Mouse (Mus musculus) brain, embryonic 14.5 days (tissue): ENCODE measurements around the gene Myo16. TPM values are rescaled to one million over a fixed set of nuclear protein-coding genes. Genes with fewer than 3 reads are reported as not detected.

ENCODE experiments used
- DNase-seq: peaks from one replicate; pipeline ENCODE4 v3.0.0-alpha.2; 2011; ENCODE audit warnings: low read depth
- CTCF ChIP-seq: fragments of 200-500 bp; IDR thresholded peaks from 2 replicates; pipeline ENCODE4 v1.5.1; 2012; ENCODE audit warnings: inconsistent platforms, mild to moderate bottlenecking, moderate library complexity, borderline replicate concordance; ENCODE audit not compliant: insufficient read depth, insufficient read length; ENCODE audit errors: extremely low read depth
- POLR2A ChIP-seq: fragments of 200-500 bp; IDR thresholded peaks from 2 replicates; pipeline ENCODE4 v1.6.1; 2012; ENCODE audit warnings: mild to moderate bottlenecking, inconsistent platforms, borderline replicate concordance; ENCODE audit not compliant: poor library complexity, insufficient read depth, insufficient read length, severe bottlenecking; ENCODE audit errors: extremely low read depth
- polyA plus RNA-seq: library from polyadenylated mRNA; depleted of rRNA; stranded (reverse); fragments of >200 nt; gene quantifications from 2 replicates; pipeline ENCODE4 v1.2.3, GENCODE M21; 2012

The Myo16 gene
- polyA plus RNA-seq, 1 experiment: 18.8 TPM

DNA sequence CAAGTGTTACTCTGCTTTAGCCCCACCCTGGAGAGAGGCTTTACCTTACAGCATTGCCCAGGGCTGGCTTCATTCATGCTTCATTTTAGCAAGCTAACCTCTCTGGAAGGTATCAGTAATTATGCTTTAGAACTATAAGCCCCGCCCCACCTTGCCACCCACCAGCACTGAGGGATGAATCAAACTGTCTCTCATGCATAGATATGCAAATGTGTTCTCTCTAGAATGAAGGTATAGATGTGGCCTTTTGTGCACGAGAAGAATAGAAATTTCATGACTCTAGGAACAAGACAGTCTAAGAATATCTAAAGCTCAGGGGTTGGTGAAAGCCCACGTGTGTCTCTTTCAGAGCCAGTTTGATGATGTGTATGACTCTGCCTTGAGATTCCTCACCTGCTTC is 288.9 kb downstream of the Myo16 start:
- no peak for TF ChIP-seq POLR2A
- TF ChIP-seq CTCF: no peak

DNA sequence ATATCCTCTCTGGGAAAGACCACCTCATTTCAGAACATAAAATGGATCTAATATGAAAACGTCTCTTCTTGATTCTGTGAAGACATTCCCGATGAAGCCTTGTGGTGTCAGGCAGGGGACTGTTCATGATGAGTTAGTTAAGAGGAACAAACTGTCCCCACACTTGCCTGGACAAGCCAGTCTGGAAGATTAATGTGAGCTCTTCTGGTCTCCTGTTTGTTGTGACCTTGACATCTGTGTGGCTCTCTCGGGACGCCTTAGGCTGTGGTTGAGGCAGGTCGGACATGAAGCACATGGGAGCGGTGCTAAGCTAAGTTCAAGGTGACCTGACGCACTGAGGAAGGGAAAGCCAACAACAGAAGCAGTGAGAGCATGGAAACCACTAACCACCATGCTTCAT is 291.3 kb downstream of the Myo16 start:
- TF ChIP-seq POLR2A (no peak), CTCF (no peak)
- no peak for DNase-seq

More for the DNA sequence above, 288.9 kb downstream of the Myo16 start:
- no peak for DNase-seq

- DNase-seq: no peak
- TF ChIP-seq POLR2A (no peak), CTCF (no peak)
Measured at GRCm38 (mm10) chr8:10448545-10448944, 294.8 kb downstream of the Myo16 start.

DNA sequence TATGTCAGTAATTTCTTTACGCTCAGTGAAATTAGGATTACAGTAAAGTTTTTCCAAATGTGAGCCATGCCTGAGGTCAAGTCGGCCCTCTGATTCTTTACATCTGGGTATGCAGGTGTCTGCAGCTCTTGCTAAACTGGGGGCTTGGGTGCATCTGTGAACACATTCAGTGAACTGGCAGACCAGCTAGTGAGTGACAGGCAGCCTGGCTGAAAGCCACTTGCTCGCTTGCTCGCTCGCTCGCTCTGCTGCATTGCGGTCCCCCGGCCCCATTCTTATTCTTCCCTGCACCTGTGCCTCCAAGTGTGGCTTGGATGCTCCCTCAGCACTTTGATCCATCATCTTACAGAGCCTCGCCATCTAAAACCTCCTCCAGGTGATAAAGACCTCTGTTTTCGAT is 299.3 kb downstream of the Myo16 start:
- DNase-seq: peak; percentile 80
- no peak for TF ChIP-seq POLR2A
- TF ChIP-seq CTCF: no peak

DNA sequence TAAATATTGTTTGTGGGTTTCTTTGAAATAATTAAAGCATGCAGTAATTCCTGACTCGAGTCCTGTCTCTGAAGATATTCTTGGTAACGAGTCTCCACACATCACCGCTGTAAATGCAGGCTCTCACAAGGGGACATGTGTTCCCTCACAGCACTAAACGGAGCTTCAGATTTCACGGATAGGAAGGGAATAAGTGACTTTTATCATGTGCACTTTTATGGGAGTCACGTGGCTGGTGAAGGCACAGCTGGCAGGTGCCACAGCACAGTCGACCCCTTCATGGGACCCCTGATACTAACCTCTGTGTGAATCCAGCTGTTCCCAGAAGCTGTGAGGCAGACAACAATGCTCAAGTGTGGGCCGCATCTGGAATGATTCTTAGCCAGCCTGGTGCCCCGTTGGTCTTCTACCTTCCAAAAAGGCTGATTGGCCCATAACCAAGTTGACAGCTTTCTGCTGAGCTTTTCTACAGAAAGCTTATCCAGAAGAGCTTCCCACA is 304.5 kb downstream of the Myo16 start:
- no peak for DNase-seq
- TF ChIP-seq CTCF (no peak), POLR2A (no peak)

GRCm38 (mm10) chr8:10462271-10462670 is 308.6 kb downstream of the Myo16 start:
- TF ChIP-seq POLR2A (no peak), CTCF (no peak)
- DNase-seq: no peak

DNA sequence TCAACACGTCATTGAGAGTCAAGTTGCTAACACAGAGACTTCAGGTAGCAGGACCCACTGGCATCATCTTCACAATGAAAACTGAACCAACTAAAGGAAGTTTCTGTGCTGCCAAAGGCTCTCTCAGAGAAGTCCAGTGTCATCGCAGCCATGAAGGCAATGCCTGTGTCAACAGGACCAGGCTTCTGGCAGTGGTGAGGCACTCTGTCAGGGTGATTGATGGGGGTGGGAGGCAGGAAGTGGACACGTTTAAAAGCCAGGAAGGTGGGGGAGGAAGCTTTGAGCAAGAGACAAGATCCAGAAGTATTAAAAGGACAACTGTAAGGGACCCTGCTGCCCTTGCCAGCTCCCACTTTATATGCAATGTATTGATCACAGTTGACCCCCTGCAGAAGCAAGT is 314.8 kb downstream of the Myo16 start:
- DNase-seq: no peak
- TF ChIP-seq POLR2A (no peak), CTCF (no peak)

DNA sequence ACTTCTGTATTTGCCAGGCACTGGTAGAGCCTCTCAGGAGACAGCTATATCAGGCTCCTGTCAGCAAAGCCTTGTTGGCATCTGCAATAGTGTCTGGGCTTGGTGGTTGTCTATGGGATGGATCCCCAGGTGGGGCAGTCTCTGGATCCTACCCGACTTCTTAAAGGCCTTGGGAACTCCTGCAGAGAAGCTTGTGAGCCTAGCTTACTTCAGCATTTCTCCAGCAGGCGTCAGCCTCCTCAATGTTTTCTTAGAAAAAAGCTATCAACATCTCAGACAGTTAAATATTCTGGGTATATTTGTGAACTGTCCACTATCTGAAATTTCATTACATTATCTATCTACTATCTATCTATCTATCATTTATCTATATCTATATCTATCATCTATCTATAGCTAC is 315.9 kb downstream of the Myo16 start:
- no peak for TF ChIP-seq POLR2A
- peak; percentile 19; the same call in 1 of the 2 replicates for TF ChIP-seq CTCF
- DNase-seq: peak; percentile 32

DNA sequence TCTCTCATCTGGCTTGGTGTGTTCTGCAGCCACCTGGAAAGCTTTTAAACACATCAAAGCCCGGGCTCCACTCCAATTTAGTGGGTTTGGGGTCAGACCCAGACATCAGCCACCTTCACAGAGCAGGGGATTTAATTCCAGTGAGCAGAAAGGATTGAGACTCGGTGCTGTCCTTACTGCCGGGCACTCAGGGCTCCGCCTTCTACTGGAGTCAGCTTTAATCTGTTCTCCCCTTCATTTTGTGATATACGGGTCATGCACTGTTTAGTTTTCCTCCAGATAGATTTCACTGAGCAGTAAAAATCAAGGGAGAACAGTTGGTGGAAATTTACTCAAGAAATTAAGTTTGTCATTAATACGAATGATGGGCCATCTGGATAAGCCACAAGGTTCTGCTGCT is 316.6 kb downstream of the Myo16 start:
- TF ChIP-seq CTCF (no peak), POLR2A (no peak)
- no peak for DNase-seq

GRCm38 (mm10) chr8:10472371-10472770 is 318.7 kb downstream of the Myo16 start:
- TF ChIP-seq CTCF: no peak
- no peak for TF ChIP-seq POLR2A

GRCm38 (mm10) chr8:10474446-10474845 is 320.7 kb downstream of the Myo16 start:
- TF ChIP-seq POLR2A (no peak), CTCF (no peak)
- DNase-seq: peak; percentile 56

More at GRCm38 (mm10) chr8:10472371-10472770, 318.7 kb downstream of the Myo16 start:
- no peak for DNase-seq

DNA sequence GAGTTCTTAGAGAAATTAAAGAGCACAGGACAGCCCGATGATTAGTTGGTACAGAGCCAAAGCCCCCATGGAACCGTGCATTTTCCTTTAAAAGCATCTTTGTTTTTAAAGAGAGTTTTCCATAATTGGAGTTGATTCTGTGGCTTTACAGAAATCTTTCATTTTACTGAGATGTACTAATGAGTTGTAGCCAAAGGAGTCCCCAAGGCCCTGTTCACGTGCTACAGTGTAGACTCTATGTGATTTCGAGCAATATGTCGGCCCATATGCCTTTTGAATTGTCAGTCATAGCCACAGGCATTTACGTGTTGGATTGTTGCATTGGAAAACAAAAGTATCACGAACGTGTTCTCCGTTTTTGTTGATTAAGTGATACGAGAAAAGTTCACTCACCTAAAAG is 325.3 kb downstream of the Myo16 start:
- TF ChIP-seq CTCF (no peak), POLR2A (no peak)
- DNase-seq: peak; percentile 64
